Mouse (Mus musculus): ENCODE measurements around the gene Pgpep1l.
"Not testable (repeated sequence)": the region's sequence is repeated elsewhere in the genome, so short reads cannot be mapped to it uniquely, and the experiment has no call there.

The Pgpep1l gene

GRCm38 (mm10) chr7:68282304-68283132 lies 18.5 kb upstream of the Pgpep1l start:
- DNase-seq: no peak

- DNase-seq: no peak
These were observed 17.3 kb upstream of the Pgpep1l start for GRCm38 (mm10) chr7:68281341-68281740.

DNA sequence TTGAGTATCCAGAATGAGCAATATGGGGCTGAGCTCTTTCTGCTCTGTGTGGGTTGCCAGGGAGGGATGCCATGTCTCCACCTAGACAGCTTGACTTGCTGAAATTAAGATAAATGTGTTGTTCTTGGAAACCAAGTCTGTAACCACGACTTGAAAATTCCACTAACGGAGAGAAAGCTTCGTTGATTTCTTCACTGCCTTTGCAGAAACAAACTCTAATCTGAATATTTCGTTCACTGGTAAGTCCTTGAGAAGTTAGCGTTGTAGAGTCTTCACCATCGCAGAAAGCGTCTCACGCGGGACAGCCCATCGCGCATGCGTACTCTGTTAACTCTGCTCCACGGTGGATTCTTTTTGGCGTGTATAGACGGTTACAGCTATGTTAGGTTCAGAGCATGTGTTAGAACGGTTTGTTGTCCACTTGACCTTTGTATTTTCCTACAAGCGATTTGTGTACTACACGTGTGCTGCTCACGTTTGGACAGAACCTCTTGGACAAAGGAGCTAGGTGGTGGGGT lies 16.4 kb upstream of the Pgpep1l start:
- no peak for DNase-seq

DNA sequence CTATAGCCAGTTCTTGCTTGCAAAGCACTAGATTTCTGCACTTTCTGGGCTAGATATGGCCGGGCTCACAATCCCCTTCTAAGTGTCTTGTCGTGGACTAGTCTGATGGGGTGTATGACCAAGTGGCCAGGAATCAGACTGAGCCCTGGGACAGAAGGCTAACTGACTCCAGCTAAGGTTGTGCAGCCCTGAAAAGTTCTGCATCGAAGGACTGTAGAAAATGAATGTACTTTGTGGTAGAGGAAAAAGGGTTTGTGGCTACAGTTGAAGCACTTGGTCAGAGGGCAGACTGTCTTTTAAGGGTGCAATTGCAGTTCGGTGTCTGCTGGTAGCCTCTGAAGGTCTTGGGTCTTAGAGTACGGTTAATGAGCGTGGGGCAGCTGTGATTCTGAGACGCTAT lies 15.4 kb upstream of the Pgpep1l start:
- DNase-seq: no peak

GRCm38 (mm10) chr7:68278908-68279307 lies 14.9 kb upstream of the Pgpep1l start:
- no peak for DNase-seq

DNA sequence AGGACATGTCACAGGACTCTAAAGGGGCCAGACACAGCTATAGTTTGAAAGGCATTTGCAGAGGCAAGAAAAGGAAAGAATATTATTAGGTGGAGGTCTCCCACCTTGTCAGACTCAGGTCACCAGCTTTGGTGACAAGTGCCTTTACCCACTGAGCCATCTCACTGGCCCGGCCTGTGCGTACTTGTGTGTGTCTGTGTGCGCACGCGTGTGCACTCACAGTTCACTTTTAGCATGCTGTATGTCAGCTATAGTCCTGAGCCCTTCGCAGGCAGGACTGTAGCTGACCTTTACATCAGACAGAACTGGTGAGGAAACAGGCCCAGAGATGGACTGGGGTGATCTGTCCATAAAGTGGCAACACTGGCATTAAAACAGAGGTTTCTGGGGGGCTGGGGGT lies 14.4 kb upstream of the Pgpep1l start:
- DNase-seq: no peak

DNA sequence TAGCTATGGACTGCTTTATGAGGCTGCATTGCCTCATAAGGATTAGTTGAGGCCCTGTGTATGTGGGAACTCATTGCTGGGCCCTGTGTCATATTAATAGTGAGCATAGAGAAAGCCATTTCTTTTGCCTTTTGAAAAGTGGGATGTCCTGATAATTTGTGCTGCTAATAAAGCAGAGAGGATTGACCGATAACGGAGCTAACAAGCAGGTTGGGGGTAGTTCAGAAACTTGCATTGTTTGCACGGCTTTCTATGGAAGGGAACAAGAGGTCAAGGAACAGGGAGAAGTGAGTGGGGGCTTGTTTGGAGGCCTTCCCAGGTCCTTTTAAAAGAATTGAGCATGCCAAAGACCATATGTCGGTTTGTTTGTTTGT lies 13.9 kb upstream of the Pgpep1l start:
- no peak for DNase-seq

GRCm38 (mm10) chr7:68277054-68277896 lies 13.2 kb upstream of the Pgpep1l start:
- DNase-seq: no peak

- peak; percentile 76 for DNase-seq
These were observed 12.1 kb upstream of the Pgpep1l start for GRCm38 (mm10) chr7:68275838-68276731.

GRCm38 (mm10) chr7:68275445-68275837 lies 11.4 kb upstream of the Pgpep1l start:
- not testable (repeated sequence) for DNase-seq

DNA sequence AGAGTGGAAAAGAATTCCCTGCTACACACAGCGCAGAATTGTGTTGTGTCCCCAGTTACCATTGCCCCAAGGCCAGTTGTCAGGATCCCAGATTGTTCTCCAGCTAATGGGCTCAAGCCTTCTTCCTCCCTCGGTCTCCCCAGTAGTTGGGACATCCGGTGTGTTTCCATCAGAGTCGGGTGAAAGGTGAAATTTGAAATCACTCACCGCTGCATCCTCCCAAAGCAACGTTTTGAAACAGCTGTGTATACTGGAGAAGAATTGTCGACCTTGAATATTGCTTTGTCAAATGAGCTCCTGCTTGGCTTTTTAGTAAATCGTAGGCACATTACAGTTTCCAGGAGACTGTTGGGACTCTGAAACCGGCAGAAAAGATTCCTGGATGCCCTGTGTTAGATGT lies 10.9 kb upstream of the Pgpep1l start:
- DNase-seq: no peak

GRCm38 (mm10) chr7:68274218-68274617 lies 10.2 kb upstream of the Pgpep1l start:
- DNase-seq: no peak

GRCm38 (mm10) chr7:68273515-68273914 lies 9.5 kb upstream of the Pgpep1l start, which contains the start of gene Fam169b:
TSS of gene Fam169b (plus strand) at chr7:68273839.
- DNase-seq: no peak

DNA sequence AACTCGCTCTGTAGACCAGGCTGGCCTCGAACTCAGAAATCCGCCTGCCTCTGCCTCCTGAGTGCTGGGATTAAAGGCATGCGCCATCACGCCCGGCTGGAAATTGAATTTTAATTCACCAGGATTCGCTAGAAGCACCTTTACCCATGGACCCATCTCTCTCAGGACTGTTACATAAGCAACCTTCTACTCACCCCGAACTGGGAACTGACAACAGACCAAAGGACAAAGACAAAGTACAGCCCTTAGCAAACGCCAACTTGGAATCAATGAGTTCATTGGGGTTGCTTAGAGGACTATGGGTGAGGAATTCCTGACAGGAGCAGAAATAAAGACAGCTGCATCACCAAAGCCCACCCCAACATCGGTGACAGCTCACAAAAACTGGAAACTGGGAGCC lies 8.6 kb upstream of the Pgpep1l start:
- peak; percentile 91 for DNase-seq

GRCm38 (mm10) chr7:68271816-68272215 lies 7.8 kb upstream of the Pgpep1l start:
- no peak for DNase-seq

GRCm38 (mm10) chr7:68270551-68270950 lies 6.5 kb upstream of the Pgpep1l start:
- DNase-seq: no peak

DNA sequence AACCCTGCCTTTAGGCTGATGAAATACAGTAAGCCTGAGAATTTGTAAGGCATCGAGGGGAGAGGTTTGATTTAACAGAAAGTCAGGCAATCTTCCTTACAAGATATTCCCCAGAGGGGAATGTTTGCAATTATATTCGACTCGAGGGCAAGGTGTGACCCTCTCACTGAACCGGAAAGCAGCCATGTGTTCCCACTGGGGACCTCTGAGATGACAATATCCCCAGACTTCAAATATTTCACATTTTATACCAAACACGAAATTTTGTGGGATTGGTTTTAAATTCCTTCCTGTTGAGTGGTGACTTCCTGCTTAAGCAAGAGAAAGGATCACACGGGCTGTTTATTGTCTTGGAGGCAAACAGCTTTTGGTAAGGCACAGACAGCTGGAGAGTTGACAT lies 2.7 kb upstream of the Pgpep1l start:
- no peak for DNase-seq

GRCm38 (mm10) chr7:68265391-68265790 lies 1.4 kb upstream of the Pgpep1l start:
- no peak for DNase-seq

GRCm38 (mm10) chr7:68264531-68264930 lies 498 bp upstream of the Pgpep1l start:
- DNase-seq: peak; percentile 48

DNA sequence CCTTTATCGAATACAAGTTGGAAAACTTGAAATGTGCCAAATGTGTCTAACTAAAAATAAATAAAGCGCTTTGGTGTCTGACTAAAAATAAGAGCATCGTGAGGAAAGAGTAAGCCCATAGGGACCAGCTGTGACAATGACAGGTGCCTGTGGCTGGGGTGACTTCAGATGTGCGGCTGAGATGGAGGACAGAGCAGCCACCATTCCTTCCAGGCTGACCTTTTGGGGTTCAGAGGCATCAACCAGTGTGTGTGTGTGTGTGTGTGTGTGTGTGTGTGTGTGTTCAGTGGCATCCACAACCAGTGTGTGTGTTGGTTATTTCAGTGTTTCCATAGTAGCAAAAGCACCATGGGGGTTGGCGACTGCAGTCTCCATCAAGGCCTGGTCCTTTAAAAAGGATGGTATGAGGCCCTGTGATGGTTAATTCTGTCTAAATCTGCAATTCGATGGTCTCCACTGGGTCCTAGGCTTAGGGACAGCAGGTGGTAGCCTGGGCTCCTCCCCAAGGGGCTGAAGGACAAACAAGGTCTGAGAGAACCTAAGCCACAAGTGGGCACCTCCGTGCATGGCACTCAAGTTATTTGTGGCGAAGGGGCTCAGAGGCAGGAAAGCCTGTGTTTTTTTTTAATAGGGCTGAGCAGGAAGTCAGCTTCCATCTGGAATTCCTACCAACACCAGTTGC lies 546 bp downstream of the Pgpep1l start:
- DNase-seq: no peak

DNA sequence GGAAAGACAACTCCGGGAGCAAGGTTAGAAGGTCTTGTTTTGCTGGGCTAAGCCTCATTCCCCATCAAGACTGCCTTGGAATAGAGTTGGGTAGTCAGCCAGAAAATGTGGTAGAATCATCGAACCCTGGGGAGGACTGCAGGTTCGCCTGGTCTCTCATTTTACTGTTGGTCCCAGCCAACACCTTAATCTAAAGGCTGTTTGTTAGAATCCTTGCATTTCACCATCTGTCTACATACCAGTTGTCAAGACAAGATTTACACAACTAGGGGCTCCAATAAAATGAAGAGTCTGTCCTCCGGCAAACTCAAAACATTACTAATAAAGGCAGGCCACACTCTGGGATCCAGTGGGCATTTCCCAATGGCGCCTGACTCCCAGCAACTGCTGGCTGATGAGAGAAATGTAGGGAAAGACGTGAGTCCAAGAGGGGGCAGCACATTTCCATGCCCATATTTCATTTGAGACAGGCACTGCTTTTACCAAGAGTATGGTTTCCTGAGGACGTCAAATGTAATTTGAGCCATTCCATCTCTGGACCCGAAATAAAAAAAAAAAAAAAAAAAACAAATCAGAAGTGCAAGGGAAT lies 1.3 kb downstream of the Pgpep1l start:
- DNase-seq: no peak
